Mouse (Mus musculus) ES-E14 (cell line): ENCODE data around the gene Tmem201.

Experiments
- CHD2 ChIP-seq: IDR thresholded peaks from 2 replicates; pipeline ENCODE4 v1.6.1; 2014; ENCODE audit warnings: mild to moderate bottlenecking, low read depth, low read length, inconsistent platforms
- HCFC1 ChIP-seq: IDR thresholded peaks from 2 replicates; pipeline ENCODE4 v1.6.1; 2012; ENCODE audit warnings: low read length, inconsistent platforms, borderline replicate concordance; ENCODE audit not compliant: insufficient read depth
- MAFK ChIP-seq: IDR thresholded peaks from 2 replicates; pipeline ENCODE4 v1.6.1; 2014; ENCODE audit warnings: mild to moderate bottlenecking, low read depth, low read length, inconsistent platforms; ENCODE audit not compliant: insufficient read depth
- ZC3H11A ChIP-seq: IDR thresholded peaks from 2 replicates; pipeline ENCODE4 v1.6.1; 2012; ENCODE audit warnings: low read depth, mild to moderate bottlenecking, inconsistent platforms, low read length, borderline replicate concordance
- ZNF384 ChIP-seq: IDR thresholded peaks from 2 replicates; pipeline ENCODE4 v1.6.1; 2012; ENCODE audit warnings: low read depth, low read length, inconsistent platforms

- TF ChIP-seq ZC3H11A (no peak), ZNF384 (no peak), CHD2 (no peak), HCFC1 (no peak), MAFK (no peak)
Measured at GRCm38 (mm10) chr4:149671175-149671574, 66.7 kb downstream of the Tmem201 start.
